Mouse (Mus musculus): ENCODE results near the gene Mecp2.

GRCm38 (mm10) chrX:74115511-74115910, 19.7 kb downstream of the Mecp2 start:
- TF ChIP-seq TAL1 (IDR thresholded peaks at IDR 0.05; ENCODE audit: low read length) (no peak), GATA1 (IDR thresholded peaks at IDR 0.05; ENCODE audit: low read length) (no peak)

All from erythroblast, embryonic 14.5 days (primary cell).